Mouse (Mus musculus) heart, embryonic 16.5 days (tissue): ENCODE data around the gene Gm11492. TPM values are rescaled to one million over a fixed set of nuclear protein-coding genes. Genes with fewer than 3 reads are reported as not detected.

Experiments used
- ATAC-seq: fragments of 200-750 bp; cut with Nextera tagmentation; replicated peaks from 2 replicates; pipeline ENCODE4 v1.8.0; 2017; ENCODE audit warnings: moderate number of reproducible peaks; ENCODE audit not compliant: insufficient read depth, low FRiP score; ENCODE audit errors: extremely low read depth
- H3K27ac ChIP-seq: fragments of 300-500 bp; sonication (generic); 2 replicates; pipeline ENCODE4 v1.5.1; 2014; ENCODE audit warnings: mild to moderate bottlenecking, low read length, control low read depth, moderate library complexity
- H3K27me3 ChIP-seq: fragments of 300-500 bp; sonication (generic); 2 replicates; pipeline ENCODE4 v1.6.1; 2014; ENCODE audit warnings: low read length, mixed read lengths; ENCODE audit not compliant: control insufficient read depth, insufficient read depth
- H3K36me3 ChIP-seq: fragments of 300-500 bp; sonication (generic); 2 replicates; pipeline ENCODE4 v1.6.1; 2014; ENCODE audit not compliant: control insufficient read depth, insufficient read depth
- H3K4me1 ChIP-seq: fragments of 300-500 bp; sonication (generic); 2 replicates; pipeline ENCODE4 v1.6.1; 2014; ENCODE audit warnings: low read length, mixed read lengths; ENCODE audit not compliant: control insufficient read depth, insufficient read depth
- H3K4me2 ChIP-seq: fragments of 300-500 bp; sonication (generic); 2 replicates; pipeline ENCODE4 v1.6.1; 2014; ENCODE audit warnings: low read depth, mild to moderate bottlenecking, control low read depth, low read length
- H3K4me3 ChIP-seq: fragments of 300-500 bp; sonication (generic); 2 replicates; pipeline ENCODE4 v1.5.1; 2014; ENCODE audit warnings: mild to moderate bottlenecking, control low read depth, low read length
- H3K9ac ChIP-seq: fragments of 300-500 bp; sonication (generic); 2 replicates; pipeline ENCODE4 v1.6.1; 2014; ENCODE audit warnings: low read length, control low read depth
- H3K9me3 ChIP-seq: fragments of 300-500 bp; sonication (generic); replicated peaks from 2 replicates; pipeline ENCODE4 v1.6.1; 2016; ENCODE audit warnings: low read length; ENCODE audit not compliant: control insufficient read depth
- WGBS: fragments of 180-500 bp; shearing (Covaris S2); extraction: QIAGEN DNeasy Blood & Tissue Kit; methylation state at CpG from one replicate; pipeline ENCODE4 v1.1.7; 2014; 5-methylcytosine and 5-hydroxymethylcytosine counted together
- polyA plus RNA-seq: library from polyadenylated mRNA; unstranded; fragments of >200 nt; fragmentation: Nextera tagmentation; extraction: Ambion mirVana; gene quantifications from 2 replicates; pipeline ENCODE4 v1.2.1, GENCODE M21; 2015

The Gm11492 gene
- polyA plus RNA-seq, 1 experiment from 2014 or later, result not detected

DNA sequence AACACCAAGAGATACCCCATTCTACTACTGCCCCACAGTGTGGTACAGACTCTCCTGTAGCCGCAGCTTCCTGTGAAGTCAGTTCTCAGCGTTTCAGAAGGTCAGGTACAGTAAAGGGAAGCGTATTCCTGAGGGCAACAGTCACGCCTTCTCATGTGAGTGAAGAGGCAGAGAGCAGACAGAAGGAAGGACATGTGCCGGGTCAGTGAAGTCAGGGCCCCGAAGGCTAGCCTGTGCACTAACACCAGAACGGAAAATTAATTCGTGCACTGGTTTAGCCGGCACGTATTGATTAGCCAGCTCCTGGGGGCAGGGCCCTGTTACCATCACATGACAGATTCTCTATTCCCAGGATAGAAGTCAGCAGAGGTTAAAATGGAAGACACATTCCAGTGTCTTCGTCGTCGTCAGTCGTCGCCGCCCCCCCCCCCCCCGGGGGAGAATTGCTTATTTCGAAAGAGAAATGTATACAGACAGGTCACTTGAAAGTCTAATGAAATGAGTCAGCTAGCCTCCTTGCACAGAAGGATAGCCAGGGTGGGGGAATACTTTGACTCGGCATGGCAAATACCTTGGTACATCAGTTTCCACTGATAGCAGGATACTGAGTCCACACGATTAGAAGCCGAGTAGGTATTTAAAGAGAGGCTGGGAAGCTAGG lies 8.2 kb downstream of the Gm11492 start:
- Histone ChIP-seq H3K36me3 (no peaks in the 10 kb centered on the region), H3K27me3 (no peaks in the 10 kb centered on the region), H3K4me2 (no peak overlapping the region), H3K9me3 (no peaks in the 10 kb centered on the region), H3K4me1 (peaks cover 34% of the 10 kb centered on the region), H3K4me3 (no peak overlapping the region), H3K9ac (no peak overlapping the region), H3K27ac (no peak overlapping the region)
- no peak for ATAC-seq
- 54% methylated on average over 21 of the region's 21 CpGs for WGBS

DNA sequence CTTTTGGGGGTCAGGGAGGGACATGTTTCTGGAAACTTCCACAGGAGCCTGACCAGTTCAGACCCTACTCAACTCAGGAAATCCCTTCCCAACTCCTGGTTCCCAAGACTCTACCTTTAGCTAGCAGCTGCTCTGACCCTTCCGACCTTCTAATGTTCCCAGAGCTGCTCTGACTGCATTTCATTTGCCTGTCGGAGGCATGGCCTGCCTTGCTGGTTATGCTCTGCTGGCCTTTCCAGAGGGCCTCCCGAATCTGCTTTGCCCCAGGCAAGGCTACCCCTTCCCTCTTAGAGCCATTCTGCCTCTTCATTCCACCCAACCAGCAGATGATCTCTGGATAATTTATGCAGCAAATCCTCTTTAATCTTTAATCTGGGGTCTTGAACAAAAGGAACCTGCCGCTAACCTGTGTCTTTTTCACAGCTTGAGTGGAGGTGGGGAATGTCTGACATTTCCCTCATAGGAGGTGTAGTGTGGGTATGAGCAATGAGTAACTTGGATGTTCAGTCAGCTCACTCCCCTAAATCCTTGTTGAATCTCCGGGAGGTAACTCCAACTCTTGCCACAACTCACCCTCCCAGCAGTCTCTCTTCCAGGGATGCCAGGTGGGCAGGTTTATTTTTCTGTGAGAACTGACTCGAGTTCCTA lies 11.3 kb downstream of the Gm11492 start:
- no peak overlapping the region for H3K27ac ChIP-seq
- H3K4me3 ChIP-seq, result peak overlapping the region; percentile 63
- 28% methylated on average over 6 of the region's 6 CpGs for WGBS
- no peaks in the 10 kb centered on the region for H3K36me3 ChIP-seq
- H3K4me1 ChIP-seq, result peaks cover 14% of the 10 kb centered on the region
- no peaks in the 10 kb centered on the region for H3K9me3 ChIP-seq
- peak overlapping the region; percentile 88 for H3K4me2 ChIP-seq
- H3K27me3 ChIP-seq, result no peaks in the 10 kb centered on the region
- peak overlapping the region; percentile 73 for H3K9ac ChIP-seq
- ATAC-seq, result no peak

DNA sequence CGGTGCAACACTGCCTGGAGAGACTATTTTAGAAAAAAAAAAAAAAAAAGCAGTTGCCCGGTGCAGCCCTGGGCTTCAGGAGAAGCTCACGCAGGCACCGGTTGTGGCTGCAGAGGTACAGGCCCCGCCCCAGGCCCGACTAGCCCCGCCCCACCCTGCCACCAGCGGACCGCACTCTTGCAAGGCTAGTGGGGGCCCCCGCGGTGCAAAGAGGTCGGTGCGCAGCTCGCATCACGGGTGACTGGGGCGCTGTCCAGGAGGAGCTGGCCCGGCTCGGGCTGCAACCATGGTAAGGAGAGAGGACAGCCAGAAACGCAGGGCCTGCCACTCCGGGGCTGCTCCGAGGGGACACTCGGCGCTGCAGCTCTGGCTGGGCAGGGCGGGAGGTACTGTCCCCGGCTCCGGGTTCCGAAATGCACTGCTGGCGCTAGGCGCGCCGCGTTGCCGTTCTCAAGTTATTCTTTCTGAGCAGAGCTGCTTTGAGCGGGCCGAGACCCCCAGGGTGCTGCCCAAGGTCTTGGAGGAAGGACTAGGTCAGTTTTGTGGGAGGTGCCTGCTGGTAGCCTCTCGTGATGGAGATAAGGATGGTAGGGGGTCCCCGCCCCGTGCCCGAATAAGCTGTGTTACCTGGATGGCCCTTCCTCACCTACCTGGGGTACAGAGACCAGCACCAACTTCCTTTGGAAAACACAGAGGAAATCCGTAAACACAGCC lies 12.0 kb downstream of the Gm11492 start:
- WGBS, result under 1% methylated on average over 40 of the region's 40 CpGs
- Histone ChIP-seq H3K9ac (peak overlapping the region; percentile 73), H3K4me1 (peaks cover 14% of the 10 kb centered on the region), H3K4me2 (peak overlapping the region; percentile 88), H3K9me3 (no peaks in the 10 kb centered on the region), H3K4me3 (peak overlapping the region; percentile 63), H3K36me3 (no peaks in the 10 kb centered on the region), H3K27ac (peak overlapping the region; percentile 76), H3K27me3 (no peaks in the 10 kb centered on the region)
- peak; percentile 81 for ATAC-seq

DNA sequence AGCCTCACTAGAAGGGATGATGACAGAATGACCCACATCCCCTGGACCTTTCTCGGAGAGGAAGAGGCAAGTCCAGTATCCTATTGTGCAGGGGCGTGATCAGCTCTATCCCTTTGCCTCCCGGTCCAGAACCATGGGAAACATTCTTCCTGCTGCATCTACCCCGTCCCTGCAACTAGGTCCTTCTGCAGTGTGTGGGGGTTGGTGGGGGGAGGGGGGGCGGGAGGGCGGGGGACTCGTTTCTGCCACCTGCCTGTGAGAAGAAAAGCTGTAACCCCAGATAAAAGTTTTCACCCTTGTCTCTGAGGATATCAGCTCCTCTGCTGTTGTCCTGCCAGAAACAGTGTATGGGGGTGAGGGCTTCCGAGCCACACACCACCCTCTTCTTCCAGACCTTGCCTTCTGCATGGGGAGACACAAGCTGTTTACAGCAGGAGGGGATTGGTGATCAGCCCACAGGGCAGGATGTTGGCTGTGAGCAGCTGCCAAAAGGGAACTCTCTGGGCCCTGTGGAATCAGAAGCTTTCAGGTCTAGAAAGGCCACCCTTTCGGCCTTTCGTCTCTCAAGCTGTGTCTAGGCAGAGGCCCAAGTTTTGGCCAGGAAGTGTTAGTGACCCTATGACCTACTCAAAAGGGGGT lies 12.6 kb downstream of the Gm11492 start:
- peak overlapping the region; percentile 88 for H3K4me2 ChIP-seq
- peak; percentile 56; the same call in 1 of the 2 replicates for ATAC-seq
- peaks cover 14% of the 10 kb centered on the region for H3K4me1 ChIP-seq
- WGBS, result 15% methylated on average over 10 of the region's 10 CpGs
- no peaks in the 10 kb centered on the region for H3K27me3 ChIP-seq
- H3K9ac ChIP-seq, result peak overlapping the region; percentile 73; the same call in 1 of the 2 replicates
- H3K4me3 ChIP-seq, result peak overlapping the region; percentile 63
- no peaks in the 10 kb centered on the region for H3K36me3 ChIP-seq
- H3K9me3 ChIP-seq, result no peaks in the 10 kb centered on the region
- H3K27ac ChIP-seq, result peak overlapping the region; percentile 76

DNA sequence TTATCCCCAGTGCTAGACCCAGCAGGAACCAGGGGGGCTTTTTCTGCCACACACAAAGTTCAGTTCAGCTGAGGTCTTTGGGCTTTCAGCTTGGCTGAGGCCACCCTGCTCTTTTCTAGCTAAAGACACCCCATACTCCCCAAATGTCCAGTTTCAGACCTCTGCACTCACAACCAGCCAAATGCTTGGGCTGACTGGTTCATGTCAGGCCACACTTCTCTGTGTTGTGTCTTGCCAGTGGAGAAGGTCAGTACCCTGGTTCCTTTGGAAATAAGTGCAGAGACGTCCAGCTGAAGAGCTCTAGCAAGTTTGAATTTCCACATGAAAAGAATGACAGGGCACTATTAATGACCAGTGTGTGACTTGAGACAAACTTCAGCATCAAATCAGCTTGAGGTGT lies 13.3 kb downstream of the Gm11492 start:
- Histone ChIP-seq H3K4me2 (peak overlapping the region; percentile 88; the same call in 1 of the 2 replicates), H3K4me3 (no peak overlapping the region), H3K9ac (no peak overlapping the region), H3K27me3 (no peaks in the 10 kb centered on the region), H3K4me1 (peaks cover 19% of the 10 kb centered on the region), H3K9me3 (no peaks in the 10 kb centered on the region), H3K27ac (peak overlapping the region; percentile 76), H3K36me3 (no peaks in the 10 kb centered on the region)
- 42% methylated on average over 1 of the region's 1 CpGs for WGBS
- ATAC-seq, result no peak

DNA sequence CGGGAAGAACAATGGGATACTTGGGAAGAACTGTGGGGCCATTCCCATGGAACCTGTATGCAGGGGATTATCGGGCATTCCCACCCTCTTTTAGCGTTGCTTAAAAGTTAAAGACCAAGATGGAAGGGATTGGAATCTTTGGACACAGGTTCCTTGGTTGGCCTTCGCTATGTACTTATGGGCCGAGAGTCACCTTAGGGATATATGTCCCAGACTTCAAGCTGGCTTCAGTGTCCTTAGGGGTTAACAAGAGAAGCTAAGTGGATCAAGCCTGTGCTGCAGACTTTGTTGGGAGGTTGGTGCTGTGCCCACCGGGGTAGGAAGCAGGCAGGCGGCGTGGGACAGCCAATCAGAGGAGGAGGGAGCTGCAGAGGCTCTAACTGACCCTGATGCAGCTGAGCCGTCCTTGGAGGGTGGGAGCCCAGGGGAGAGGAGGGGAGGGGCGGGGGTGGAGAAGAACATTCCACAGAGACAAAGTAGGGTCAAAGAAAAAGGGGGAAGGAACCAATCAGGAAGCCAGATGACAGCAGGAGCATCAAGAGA lies 14.2 kb downstream of the Gm11492 start:
- Histone ChIP-seq H3K27ac (no peak overlapping the region), H3K4me1 (peaks cover 19% of the 10 kb centered on the region), H3K27me3 (no peaks in the 10 kb centered on the region), H3K9me3 (no peaks in the 10 kb centered on the region), H3K4me2 (peak overlapping the region; percentile 5; the same call in 1 of the 2 replicates), H3K9ac (no peak overlapping the region), H3K4me3 (no peak overlapping the region), H3K36me3 (no peaks in the 10 kb centered on the region)
- 52% methylated on average over 10 of the region's 10 CpGs for WGBS
- no peak for ATAC-seq

DNA sequence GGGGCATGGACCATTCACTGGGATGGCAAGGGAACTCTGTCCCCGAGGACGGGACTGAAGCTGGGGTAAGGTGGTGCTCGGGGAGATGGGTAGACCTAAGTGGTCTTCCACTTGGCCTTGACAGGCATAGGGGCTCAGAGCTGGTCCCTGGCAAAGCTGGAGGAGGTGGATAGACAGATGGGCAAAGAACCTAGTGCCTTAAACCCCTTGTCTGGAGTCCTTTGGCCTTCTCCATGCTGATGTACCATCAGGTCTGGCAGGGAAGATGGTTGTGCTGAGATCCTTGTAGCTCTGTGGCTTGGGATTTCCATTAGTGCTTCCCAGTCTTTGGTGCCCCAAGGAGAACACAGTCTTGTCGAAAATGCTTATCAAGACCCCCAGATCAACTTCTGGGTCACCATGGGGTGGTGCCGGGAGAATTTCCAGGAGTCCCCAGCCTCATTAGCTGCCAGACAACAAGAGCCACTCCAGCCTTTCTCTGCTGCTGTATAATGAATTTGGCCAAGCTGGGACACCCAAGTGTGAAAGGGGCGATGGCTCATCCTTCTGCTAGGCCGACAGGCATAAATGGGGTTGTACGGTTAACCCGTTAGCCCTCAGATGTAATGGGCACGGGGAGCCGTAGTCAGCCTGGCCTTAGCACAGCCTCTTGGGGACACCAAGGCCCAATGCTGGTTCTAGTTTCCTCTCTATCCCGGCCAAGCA lies 14.9 kb downstream of the Gm11492 start:
- WGBS, result 79% methylated on average over 12 of the region's 12 CpGs
- H3K27ac ChIP-seq, result no peak overlapping the region
- peaks cover 19% of the 10 kb centered on the region for H3K4me1 ChIP-seq
- H3K9me3 ChIP-seq, result no peaks in the 10 kb centered on the region
- no peak for ATAC-seq
- no peak overlapping the region for H3K9ac ChIP-seq
- no peak overlapping the region for H3K4me3 ChIP-seq
- no peaks in the 10 kb centered on the region for H3K36me3 ChIP-seq
- no peak overlapping the region for H3K4me2 ChIP-seq
- no peaks in the 10 kb centered on the region for H3K27me3 ChIP-seq

DNA sequence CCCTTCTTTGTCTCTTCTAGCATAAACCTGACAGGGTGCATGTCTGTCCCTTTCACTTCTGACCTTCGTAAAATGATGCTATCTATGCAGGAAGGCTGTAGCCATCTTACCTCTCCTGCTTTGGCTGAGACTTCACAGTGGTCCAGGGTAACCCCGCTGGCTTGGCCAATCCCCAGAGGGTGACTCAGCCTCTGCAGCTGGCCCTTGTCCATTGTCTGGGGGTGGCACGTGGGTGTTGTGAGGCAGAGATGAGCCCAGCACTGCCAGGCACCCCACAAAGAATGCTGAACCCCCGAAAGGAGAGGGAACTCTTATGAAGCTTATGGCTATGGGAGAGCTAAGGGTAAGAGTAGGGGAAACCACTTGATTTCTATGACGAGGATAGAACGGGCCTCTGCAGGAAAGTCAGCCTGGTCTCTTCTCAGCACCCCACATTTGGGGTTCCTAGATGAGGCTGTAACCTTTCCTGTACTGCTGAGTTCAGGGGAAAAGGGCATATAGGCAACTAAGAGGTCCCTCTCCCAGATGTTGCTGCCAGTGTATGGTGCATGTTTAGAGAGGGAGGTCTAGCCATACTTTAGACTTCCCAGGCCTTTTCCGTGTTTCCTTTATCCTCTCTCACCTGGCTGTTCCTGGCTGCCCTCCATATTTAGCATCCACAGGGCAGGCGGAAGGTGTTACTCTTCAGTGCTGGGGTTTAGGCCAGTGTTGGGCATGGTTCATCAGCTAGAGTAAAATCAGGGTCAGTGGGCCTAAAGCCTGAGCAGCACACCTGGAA lies 15.7 kb downstream of the Gm11492 start:
- Histone ChIP-seq H3K27ac (no peak overlapping the region), H3K27me3 (no peaks in the 10 kb centered on the region), H3K36me3 (no peaks in the 10 kb centered on the region), H3K9me3 (no peaks in the 10 kb centered on the region), H3K9ac (no peak overlapping the region), H3K4me3 (no peak overlapping the region), H3K4me1 (peaks cover 19% of the 10 kb centered on the region), H3K4me2 (no peak overlapping the region)
- WGBS, result 80% methylated on average over 8 of the region's 8 CpGs
- ATAC-seq, result no peak
